Mouse (Mus musculus) embryonic facial prominence, embryonic 14.5 days (tissue): ENCODE data around the gene Bcl7c. TPM values are rescaled to one million over a fixed set of nuclear protein-coding genes. Genes with fewer than 3 reads are reported as not detected.
A peak's percentile ranks its signal among the peaks of the same experiment; 100 is the strongest.

Experiments used
- ATAC-seq: fragments of 200-750 bp; cut with Nextera tagmentation; 2 replicates; pipeline ENCODE4 v1.8.0; 2017; ENCODE audit warnings: low read depth, moderate number of reproducible peaks, moderate TSS enrichment
- DNase-seq: peaks from one replicate; pipeline ENCODE4 v3.0.0-alpha.2; 2015; ENCODE audit warnings: low spot score
- H3K27ac ChIP-seq: fragments of 300-500 bp; sonication (generic); replicated peaks from 2 replicates; pipeline ENCODE4 v1.5.1; 2014; ENCODE audit warnings: low read depth, mild to moderate bottlenecking, low read length, moderate library complexity
- H3K27me3 ChIP-seq: fragments of 300-500 bp; sonication (generic); replicated peaks from 2 replicates; pipeline ENCODE4 v1.6.1; 2014; ENCODE audit warnings: low read length; ENCODE audit not compliant: control insufficient read depth, insufficient read depth
- H3K36me3 ChIP-seq: fragments of 300-500 bp; sonication (generic); 2 replicates; pipeline ENCODE4 v1.6.1; 2014; ENCODE audit warnings: low read length, mixed read lengths; ENCODE audit not compliant: control insufficient read depth, insufficient read depth
- H3K4me1 ChIP-seq: fragments of 300-500 bp; sonication (generic); 2 replicates; pipeline ENCODE4 v1.6.1; 2014; ENCODE audit warnings: antibody characterized with exemption, low read length; ENCODE audit not compliant: control insufficient read depth, insufficient read depth
- H3K4me2 ChIP-seq: fragments of 300-500 bp; sonication (generic); 2 replicates; pipeline ENCODE4 v1.6.1; 2014; ENCODE audit warnings: low read depth, mild to moderate bottlenecking, low read length, moderate library complexity, mixed read lengths
- H3K4me3 ChIP-seq: fragments of 300-500 bp; sonication (generic); 2 replicates; pipeline ENCODE4 v1.5.1; 2014; ENCODE audit warnings: low read depth, mild to moderate bottlenecking, low read length
- H3K9ac ChIP-seq: fragments of 300-500 bp; sonication (generic); 2 replicates; pipeline ENCODE4 v1.6.1; 2014; ENCODE audit warnings: low read depth, mild to moderate bottlenecking, low read length, moderate library complexity, mixed read lengths
- H3K9me3 ChIP-seq: fragments of 300-500 bp; sonication (generic); 2 replicates; pipeline ENCODE4 v1.6.1; 2016; ENCODE audit warnings: low read length; ENCODE audit not compliant: control insufficient read depth
- WGBS: fragments of 180-500 bp; shearing (Covaris S2); extraction: QIAGEN DNeasy Blood & Tissue Kit; methylation state at CpG from one replicate; pipeline ENCODE4 v1.1.7; 2014; 5-methylcytosine and 5-hydroxymethylcytosine counted together
- polyA plus RNA-seq: library from polyadenylated mRNA; unstranded; fragments of >200 nt; fragmentation: Nextera tagmentation; extraction: Ambion mirVana; gene quantifications from 2 replicates; pipeline ENCODE4 v1.2.1, GENCODE M21; 2014

Gene Bcl7c
- polyA plus RNA-seq = 84.2 and 86.6 TPM in 2 replicates

DNA sequence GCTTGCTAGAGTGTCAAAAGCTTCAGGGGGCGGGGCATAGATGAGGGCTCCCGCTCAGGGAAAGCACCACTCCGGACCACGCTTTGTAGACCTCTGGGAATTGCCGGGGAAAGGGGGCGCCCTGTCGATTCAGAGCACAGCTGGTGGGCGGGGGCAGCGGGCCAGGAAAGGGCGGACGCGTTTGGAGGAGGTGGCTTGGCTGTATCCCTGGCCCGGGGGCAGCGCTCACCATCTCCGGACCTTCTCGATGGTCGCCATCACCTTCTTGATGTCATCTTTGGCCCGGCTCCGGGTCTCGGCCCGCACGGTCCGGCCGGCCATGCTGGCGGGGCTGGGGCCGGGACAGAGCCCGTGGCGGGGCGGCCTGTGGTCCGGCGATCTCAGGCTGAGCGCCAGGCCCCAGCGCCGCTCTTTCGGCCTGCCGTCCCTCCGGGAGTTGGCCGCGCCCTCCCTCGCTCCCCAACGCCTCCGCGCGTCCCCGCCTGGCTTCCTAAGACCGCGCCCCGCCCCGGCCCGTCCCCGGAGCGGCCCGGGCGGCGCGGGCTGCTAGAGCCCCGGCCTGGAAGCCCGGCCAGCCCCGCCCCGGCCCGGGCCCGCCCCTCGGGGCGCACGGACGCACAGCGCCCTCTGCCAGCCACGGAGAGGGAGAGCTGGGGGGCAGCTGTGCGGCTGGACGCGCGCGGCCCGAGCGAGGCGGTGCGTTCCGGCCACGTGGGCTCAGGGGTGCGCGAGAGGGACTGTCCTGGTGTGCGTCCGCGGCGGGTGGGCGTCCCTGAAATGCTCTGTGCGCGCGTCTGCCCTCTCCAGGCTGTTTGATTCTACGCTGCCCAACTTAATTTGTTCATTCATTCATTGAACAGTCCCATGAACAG is at the start of gene Bcl7c:
Gene Bcl7c (minus strand): TSS at position 727 of the 872 bp plus-strand sequence.
- 1% methylated on average over 20 of the region's 90 CpGs for WGBS
- Histone ChIP-seq H3K4me2 (peak within 1 kb of the TSS; percentile 86), H3K4me1 (peaks cover 33% of the 10 kb centered on the region), H3K27ac (peak within 1 kb of the TSS; percentile 99), H3K9me3 (no peaks in the 10 kb centered on the region), H3K27me3 (no peaks in the 10 kb centered on the region), H3K9ac (peak within 1 kb of the TSS; percentile 95), H3K4me3 (peak within 1 kb of the TSS; percentile 86), H3K36me3 (peaks cover 36% of the 10 kb centered on the region)
- ATAC-seq (peak; percentile 79), DNase-seq (peak; percentile 97)

DNA sequence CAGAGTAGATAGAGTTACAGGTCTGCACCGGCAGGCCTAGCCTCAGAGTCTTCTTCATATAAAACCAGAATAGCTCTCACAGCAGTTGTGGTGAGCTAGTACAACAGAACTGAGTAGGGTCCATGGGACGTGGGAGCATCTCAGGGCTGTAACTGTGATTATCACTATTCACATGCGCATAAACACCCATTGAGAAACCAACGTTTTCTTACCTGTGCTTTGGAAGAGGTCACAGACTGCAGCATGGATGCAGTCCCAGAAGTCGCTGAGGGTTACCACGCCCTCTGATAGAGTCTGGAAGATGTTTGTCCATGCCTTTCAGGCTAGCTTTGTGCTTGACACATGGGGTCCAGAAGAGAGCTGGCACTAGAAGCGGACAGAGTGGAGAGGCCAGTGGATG is 45.0 kb upstream of the Bcl7c start:
- H3K36me3 ChIP-seq = peaks cover 96% of the 10 kb centered on the region
- H3K4me1 ChIP-seq = no peaks in the 10 kb centered on the region
- H3K27ac ChIP-seq = no peak overlapping the region
- H3K9me3 ChIP-seq = no peaks in the 10 kb centered on the region
- no peak for DNase-seq
- no peak for ATAC-seq
- no peak overlapping the region for H3K4me3 ChIP-seq
- WGBS = 85% methylated on average over 7 of the region's 7 CpGs
- H3K4me2 ChIP-seq = no peak overlapping the region
- no peaks in the 10 kb centered on the region for H3K27me3 ChIP-seq
- no peak overlapping the region for H3K9ac ChIP-seq

DNA sequence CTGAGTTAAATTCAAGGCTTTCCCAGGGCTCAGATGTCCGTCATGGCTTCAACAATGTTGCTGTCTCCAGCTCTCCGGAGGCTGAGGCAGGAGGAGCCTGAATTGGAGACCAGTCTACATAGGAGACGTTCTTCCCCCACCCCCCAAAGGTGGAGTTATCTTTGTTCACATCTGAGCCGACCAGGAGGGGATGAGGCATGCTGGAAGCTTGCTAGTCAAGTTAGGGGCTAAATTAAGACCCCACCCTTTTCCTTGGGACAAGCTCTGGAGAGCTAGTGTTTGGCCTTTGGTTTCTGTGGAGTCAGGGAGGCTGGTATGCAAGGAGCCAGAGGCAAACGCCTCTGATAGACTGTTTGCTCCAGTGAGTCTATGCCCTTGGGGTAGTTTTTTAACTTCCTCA is 44.4 kb upstream of the Bcl7c start:
- WGBS = 60% methylated on average over 5 of the region's 5 CpGs
- Histone ChIP-seq H3K9me3 (no peaks in the 10 kb centered on the region), H3K4me1 (no peaks in the 10 kb centered on the region), H3K27ac (no peak overlapping the region), H3K36me3 (peaks cover 98% of the 10 kb centered on the region), H3K9ac (no peak overlapping the region), H3K27me3 (no peaks in the 10 kb centered on the region), H3K4me3 (no peak overlapping the region), H3K4me2 (no peak overlapping the region)
- no peak for DNase-seq
- no peak for ATAC-seq

DNA sequence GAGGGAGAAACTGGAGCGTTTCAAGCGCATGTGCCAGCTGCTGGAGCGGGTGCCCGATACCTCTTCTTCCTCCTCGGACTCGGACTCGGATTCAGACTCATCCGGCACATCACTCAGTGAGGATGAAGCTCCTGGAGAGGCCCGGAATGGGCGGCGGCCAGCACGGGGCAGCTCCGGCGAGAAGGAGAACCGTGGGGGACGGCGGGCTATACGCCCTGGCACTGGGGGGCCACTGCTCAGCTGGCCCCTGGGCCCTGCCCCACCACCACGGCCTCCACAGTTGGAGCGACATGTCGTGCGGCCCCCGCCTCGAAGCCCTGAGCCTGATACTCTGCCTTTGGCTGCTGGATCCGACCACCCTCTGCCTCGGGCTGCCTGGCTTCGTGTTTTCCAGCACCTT is 43.3 kb upstream of the Bcl7c start:
- ATAC-seq (no peak), DNase-seq (no peak)
- 0 out of 2 replicates have a peak overlapping the region, but pooled peaks have one; percentile 19 for H3K9ac ChIP-seq
- H3K27ac ChIP-seq = no peak overlapping the region
- H3K4me3 ChIP-seq = no peak overlapping the region
- H3K4me2 ChIP-seq = no peak overlapping the region
- H3K36me3 ChIP-seq = peaks cover 90% of the 10 kb centered on the region
- H3K27me3 ChIP-seq = no peaks in the 10 kb centered on the region
- H3K9me3 ChIP-seq = no peaks in the 10 kb centered on the region
- H3K4me1 ChIP-seq = peaks cover 8% of the 10 kb centered on the region; the same call in 1 of the 2 replicates
- WGBS = 95% methylated on average over 27 of the region's 27 CpGs

DNA sequence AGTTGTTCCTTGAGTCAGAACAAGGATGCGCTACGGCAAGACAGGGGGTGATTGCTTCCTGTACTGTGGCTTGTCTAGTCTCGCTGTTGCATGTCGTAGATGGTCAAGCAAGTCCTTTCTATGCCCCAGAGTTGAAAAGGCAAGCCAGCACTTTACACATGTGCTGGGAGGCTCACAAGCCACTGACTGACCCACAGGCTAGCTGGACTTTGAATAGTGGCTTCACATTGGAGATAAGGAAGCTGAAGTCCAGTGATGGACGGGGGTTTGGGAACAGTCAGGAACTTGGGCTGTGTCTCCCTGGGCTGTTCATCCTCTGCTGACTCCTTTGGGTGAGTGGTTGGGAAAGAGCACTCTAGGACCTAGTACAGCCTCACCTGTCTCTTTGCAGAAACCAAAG is 42.9 kb upstream of the Bcl7c start:
- H3K4me2 ChIP-seq = no peak overlapping the region
- peaks cover 86% of the 10 kb centered on the region for H3K36me3 ChIP-seq
- ATAC-seq (no peak), DNase-seq (no peak)
- 91% methylated on average over 5 of the region's 5 CpGs for WGBS
- no peak overlapping the region for H3K4me3 ChIP-seq
- no peaks in the 10 kb centered on the region for H3K27me3 ChIP-seq
- no peaks in the 10 kb centered on the region for H3K9me3 ChIP-seq
- H3K4me1 ChIP-seq = peaks cover 8% of the 10 kb centered on the region; the same call in 1 of the 2 replicates
- H3K27ac ChIP-seq = no peak overlapping the region
- 0 out of 2 replicates have a peak overlapping the region, but pooled peaks have one; percentile 19 for H3K9ac ChIP-seq

DNA sequence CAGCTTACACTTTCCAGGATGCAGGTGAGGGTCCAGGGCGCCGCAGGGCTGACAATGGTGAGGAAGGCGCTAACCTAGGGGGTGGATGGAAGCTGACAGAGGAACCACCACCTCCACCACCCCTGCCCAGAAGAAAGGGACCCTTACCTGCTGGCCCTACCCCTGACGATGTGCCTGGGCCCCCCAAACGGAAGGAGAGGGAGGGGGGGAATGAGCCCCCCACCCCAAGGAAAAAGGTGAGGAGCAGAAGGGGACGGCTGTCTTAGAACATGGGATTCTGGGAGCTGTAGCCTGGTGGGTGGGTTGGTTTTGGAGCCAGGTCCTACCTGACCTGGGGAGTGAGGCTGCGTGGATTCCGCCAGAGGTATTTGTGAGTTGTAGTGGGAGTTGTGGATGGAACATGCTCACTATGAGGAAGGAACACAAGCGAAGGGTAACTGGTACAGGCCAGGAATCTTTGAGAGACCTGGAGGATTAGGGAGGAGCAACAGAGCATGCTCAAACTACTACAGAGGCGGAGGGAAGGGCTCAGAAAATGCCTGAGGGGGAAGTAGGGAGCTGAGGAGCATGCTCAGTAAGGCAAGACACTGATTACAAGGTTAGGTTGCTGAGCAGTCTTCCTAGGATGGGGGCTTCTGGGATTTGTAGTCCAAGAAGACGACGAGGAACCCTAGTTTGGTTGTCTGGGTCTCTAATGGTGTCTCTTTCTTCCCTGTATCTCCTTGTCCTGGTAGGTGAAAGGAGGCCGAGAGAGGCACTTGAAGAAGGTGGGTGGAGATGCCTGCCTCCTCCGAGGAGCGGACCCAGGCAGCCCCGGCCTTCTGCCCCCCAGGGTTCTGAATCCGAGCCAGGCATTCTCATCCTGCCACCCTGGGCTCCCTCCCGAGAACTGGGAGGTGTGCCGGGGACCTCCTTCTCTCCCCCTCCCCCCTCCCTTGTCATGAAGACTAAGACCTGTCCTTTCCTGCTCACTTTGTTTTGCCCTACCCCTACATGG is 41.7 kb upstream of the Bcl7c start:
- H3K27ac ChIP-seq = no peak overlapping the region
- H3K9me3 ChIP-seq = no peaks in the 10 kb centered on the region
- H3K36me3 ChIP-seq = peaks cover 75% of the 10 kb centered on the region
- WGBS = 78% methylated on average over 19 of the region's 19 CpGs
- no peak overlapping the region for H3K4me3 ChIP-seq
- no peak for ATAC-seq
- DNase-seq = peak; percentile 79
- no peak overlapping the region for H3K4me2 ChIP-seq
- H3K27me3 ChIP-seq = no peaks in the 10 kb centered on the region
- peaks cover 8% of the 10 kb centered on the region; the same call in 1 of the 2 replicates for H3K4me1 ChIP-seq
- no peak overlapping the region for H3K9ac ChIP-seq

DNA sequence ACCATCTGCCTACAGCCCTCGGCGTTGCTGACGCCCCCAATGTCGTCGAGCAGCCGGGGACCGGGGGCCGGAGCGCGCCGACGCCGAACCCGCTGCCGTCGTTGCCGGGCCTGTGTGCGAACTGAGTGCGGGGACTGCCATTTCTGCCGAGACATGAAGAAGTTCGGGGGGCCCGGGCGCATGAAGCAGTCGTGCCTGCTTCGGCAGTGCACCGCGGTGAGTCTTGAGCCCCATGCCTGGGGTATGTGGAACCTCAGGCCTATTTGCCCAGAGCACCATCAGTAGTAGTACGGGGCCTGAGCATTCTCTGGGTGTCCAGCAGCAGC is 39.5 kb upstream of the Bcl7c start:
- peaks cover 54% of the 10 kb centered on the region for H3K36me3 ChIP-seq
- no peak for ATAC-seq

DNA sequence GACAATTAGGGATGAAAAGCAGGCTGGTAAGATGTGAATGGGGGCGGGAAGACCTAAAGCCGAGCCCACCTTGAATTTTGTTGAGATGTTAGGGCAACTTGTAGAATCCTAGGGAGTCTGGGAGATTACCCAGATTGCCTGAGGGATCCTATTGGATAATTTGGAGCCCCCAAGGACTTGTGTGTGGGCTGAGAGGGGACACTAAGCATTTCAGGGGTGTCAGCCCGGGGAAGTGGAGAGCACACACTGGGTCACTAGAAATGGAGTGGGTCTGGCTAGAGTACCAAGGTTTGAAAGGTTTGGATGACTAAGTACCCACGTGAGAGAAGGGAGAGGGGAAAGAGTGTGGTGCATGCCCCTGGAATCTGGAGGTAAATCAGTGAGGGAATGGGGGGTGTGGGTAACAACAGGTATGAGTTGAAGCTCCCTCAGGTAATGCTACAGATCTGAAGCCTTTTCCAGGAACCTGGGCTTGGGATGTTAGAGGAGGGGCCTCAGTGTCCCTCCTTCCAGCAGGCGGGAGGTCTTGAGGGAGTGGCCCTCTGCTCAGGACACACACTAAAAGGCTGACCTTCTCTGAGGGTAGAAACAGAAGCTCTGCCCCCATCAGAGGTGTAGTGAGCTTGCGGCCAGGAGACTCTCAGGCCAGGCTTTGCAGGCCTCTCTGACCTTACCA is 39.0 kb upstream of the Bcl7c start:
- H3K27ac ChIP-seq = peak overlapping the region; percentile 75

More for the DNA sequence above, 39.5 kb upstream of the Bcl7c start:
- Histone ChIP-seq H3K4me3 (peak overlapping the region; percentile 93), H3K27ac (no peak overlapping the region), H3K9ac (no peak overlapping the region), H3K9me3 (no peaks in the 10 kb centered on the region), H3K27me3 (no peaks in the 10 kb centered on the region), H3K4me1 (peaks cover 12% of the 10 kb centered on the region; the same call in 1 of the 2 replicates), H3K4me2 (peak overlapping the region; percentile 74)
- 93% methylated on average over 27 of the region's 28 CpGs for WGBS
- DNase-seq = no peak

More for the DNA sequence above, 39.0 kb upstream of the Bcl7c start:
- H3K4me1 ChIP-seq = peaks cover 12% of the 10 kb centered on the region; the same call in 1 of the 2 replicates
- peak overlapping the region; percentile 93 for H3K4me3 ChIP-seq
- DNase-seq (no peak), ATAC-seq (no peak)
- H3K9me3 ChIP-seq = no peaks in the 10 kb centered on the region
- WGBS = 29% methylated on average over 6 of the region's 6 CpGs
- H3K4me2 ChIP-seq = peak overlapping the region; percentile 74
- H3K9ac ChIP-seq = peak overlapping the region; percentile 88
- peaks cover 49% of the 10 kb centered on the region for H3K36me3 ChIP-seq
- no peaks in the 10 kb centered on the region for H3K27me3 ChIP-seq
